Mouse (Mus musculus): ENCODE results near the gene Ccr4.

The Ccr4 gene

DNA sequence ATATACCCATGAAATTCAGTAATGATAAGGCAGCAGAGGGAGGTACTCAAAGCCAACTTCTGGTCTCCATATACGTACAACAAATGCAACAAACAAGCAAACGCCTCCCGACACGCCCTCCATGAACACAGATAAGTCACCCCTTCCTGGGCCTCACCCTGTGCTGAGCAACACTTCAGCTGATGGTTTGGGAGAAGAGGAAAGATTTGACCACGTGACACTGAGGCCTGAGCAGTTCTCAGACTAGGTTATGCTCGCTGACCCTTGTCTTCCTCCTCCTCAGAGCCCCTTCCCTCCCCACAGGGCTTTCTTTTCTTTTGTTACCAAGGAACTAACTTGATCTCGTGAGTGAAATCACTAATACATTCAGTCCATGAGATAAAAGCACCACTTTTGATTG, 37.8 kb downstream of the Ccr4 start:
- DNase-seq = no peak

DNA sequence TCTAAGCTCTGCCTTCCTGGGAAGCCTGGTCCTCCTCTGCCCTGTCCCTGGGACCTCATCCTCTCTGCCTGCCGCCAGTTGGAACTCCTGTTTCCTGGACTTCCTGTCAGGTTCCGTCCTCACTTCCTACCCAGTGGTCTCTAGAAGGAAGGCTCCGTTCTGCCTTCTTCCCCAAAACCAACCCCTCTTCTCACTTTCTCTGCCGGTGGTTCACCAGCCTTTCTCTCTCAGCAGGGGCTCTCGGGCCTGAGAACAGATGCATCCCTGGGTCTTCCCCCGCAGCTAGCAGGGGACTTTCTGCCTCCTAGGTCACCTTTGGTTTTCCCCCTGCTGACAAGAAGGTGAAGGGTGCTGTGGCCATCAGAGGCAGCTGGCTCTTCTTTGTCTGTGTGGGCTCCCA, 39.3 kb downstream of the Ccr4 start:
- DNase-seq = no peak

DNA sequence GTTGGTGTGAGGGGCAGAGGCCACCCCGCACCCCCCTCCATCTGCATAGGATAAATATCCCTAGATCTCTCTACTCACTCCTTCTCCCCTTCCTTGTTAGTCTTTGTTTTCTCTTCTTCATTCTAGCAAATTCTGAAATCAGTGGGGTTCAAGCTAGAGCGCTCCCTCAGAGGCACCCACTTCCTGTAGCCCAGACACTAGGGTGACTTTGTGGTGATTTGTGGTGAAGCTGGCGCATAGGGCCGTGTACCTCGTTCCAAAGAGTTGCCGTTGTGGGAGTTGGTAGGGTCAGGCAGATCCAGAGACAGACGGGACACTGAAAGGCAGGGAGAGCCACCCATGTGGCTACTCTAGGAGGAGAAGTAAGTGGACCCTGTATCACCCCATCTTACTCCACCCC, 42.1 kb downstream of the Ccr4 start:
- no peak for DNase-seq

DNA sequence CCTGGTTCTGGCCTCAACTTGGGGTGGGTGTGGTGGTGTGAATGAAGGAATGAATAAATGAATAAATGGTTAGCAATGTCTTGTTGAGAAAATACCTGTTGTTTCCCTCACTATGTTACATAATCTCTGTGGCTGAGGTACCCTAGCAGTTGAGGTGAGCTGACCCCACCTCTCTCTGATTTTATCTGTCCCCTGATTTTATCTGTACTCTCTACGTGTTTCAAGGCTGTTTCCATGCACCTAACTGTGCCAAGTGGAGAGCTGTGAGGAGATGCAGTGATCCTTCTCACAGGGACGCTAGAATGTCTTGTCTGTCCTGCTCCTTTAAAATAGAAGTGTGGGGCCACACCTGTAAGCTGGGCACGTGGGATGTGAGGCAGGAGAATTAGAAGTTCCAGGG, 46.3 kb downstream of the Ccr4 start:
- DNase-seq = no peak

DNA sequence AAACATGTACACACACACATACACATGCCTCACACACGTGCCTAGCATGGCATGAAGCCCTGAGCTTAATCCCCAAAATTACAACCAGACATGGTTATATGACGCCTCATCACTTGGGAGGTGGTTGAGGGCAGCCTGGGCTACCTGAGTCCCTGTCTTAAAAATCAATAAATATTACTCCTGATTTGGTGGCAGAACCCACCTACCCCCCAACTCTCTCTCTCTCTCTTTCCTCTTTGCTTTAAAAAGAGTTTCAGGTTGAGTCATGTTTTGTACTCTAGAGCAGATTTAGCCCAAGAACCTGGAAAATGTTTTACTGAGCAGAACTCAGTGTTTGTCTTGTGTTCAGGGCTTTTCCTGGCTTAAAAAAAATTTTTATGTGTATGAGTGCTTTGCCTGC, 49.3 kb downstream of the Ccr4 start:
- no peak for DNase-seq

DNA sequence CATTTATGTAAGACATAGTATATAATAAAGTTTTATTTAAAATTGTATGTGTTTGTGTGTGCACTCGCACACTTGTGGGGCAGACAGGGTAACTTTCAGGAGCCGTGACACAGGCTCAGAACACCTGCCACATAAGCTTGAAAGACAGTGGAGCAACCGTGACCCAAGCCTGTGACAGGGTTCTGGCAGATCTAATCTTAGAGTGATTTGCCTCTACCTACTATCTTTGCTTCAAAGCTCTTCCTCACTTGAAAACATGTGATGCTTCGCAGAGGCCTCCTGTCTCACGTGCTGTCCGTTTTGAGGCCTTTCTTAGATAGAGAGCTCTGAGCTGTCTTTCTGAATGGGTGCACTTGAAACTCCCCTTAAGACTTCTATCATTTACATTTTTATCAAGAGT, 52.3 kb downstream of the Ccr4 start:
- DNase-seq = no peak

DNA sequence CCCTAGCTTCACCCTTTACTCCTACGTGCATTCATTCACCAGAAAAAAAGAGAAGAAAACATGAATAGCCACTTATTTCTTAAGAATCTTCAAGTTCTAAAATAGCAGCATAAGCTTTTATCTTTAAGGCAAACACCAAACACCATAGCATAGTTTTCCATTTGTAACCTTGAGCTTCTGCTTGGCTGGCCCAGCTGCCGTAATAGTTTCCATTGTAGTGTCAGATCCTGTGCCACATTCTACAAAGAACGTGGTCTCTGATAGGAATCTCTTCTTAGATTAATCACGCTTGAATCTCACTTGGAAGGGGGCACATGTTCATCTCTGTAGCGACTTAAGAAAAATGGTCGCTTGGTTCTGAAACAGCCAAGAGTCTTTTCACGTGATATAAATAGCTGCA, 53.1 kb downstream of the Ccr4 start:
- no peak for DNase-seq

DNA sequence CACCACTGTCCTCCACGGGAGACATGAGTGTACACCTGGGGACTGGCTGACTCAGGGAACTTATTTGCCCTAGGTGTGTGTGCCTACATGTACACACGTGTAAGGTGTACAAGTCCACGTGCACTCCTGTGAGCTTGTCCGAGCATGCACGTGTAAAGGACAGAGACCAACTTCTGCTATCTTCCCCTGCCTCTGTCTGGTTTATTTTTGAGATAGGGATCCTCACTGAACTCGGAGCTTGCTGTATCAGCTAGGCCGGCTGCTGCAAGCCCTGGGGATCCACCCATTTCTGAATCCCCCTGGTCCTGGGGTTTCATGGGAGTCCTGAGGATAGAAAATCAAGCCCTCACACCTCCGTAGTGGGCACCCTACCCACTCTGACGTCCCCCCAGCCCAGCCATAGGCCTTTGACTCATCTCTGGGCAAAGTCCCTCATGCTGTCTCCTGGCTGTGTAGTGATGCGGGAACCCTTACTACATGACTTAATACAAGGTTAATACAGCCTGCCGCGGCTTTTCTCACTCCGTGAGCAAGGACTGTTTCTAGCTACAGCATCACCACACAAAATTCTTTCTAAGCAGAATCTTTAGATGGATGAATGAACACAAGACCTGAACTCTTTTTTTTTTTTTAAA, 55.5 kb downstream of the Ccr4 start:
- DNase-seq = no peak

DNA sequence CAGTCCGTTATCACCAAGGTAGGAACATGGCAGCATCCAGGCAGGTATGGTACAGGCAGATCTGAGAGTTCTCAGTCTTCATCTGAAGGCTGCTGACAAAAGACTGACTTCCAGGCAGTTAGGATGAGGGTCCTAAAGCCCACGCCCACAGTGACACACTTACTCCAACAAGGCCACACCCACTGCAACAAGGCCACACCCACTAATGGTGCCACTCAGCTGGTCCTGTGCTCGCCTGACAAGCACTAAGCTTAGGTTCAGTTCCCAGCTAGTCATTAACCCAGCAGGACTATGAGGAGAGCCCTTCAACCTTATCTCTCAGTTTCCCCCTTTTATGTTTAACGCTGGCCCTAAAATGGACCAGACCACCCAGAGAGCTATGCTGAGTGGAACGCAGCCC, 56.0 kb downstream of the Ccr4 start:
- no peak for DNase-seq

DNA sequence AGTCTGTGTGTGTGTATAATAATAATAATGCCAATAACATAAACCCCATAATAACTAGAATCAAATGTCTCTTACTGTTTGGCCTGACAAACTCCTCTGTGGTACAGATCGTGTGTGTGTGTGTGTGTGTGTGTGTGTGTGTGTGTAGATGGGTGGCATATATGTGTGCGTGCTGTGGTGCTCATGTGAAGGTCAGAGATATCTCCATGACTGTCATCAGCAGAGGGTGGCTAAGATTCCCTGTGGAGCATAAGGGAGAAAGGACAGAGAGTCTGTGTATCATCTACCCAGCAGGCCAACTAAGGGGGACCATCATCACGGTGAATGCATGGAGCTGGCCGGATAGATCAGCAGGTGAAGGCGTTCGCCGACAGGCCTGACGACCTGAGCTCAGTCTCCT, 57.8 kb downstream of the Ccr4 start:
- DNase-seq = no peak

DNA sequence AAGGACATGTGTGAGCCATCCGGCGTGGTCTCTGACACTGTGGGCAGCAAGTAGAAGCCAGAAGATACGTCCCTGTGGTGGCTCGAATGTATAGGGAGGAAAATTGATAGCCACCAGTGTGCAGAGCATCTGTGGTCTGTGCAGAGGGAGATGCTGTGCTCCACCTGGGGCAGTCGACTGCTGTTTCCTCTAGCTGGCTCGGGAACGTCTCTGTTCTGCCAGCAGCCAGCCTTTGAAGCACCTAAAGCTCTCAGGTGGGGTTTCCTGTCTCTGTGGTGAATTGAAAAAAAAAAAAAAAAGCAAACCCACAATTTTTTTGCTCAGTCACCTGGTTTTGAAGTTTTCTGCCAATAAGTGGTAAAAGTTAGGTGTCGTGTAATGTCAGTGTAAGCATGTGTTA, 61.4 kb downstream of the Ccr4 start:
- DNase-seq = no peak

DNA sequence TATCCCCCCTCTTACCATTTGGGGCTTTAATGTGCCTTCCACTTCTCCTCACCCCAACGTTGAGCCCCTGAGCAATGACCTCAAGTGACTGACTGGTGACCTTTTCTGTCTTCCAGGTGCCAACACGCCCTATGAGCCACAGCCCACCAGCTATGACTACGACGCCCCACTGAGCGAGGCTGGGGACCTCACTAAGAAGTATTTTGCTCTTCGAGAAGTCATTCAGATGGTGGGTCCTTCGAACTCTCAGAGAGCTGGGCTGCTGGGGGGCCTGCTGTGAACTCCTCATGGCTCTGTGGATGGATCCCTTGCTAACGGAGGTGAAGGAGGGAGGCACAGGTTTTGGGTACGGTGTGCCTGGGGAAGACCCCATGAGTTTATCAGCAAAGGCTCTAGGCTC, 61.8 kb downstream of the Ccr4 start:
- DNase-seq = no peak

DNA sequence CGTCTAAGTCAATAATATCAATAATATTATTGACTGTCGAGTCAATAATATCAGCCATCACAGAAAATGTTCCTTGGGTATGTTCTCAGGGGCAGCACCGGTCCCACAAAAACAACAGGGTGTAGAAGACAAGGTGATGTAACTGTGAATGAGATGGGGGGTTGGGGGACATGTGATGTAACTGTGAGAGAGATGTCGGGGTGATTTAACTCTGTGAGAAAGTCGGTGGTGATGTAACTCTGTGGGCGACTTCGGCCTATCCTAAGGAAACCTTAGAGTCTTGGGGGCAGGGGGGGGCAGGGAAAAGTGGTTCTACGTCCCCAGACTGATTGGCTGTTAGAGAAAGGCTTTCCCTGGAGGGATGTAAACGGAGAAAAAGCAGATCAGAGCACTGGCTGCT, 62.5 kb downstream of the Ccr4 start:
- DNase-seq = no peak

DNA sequence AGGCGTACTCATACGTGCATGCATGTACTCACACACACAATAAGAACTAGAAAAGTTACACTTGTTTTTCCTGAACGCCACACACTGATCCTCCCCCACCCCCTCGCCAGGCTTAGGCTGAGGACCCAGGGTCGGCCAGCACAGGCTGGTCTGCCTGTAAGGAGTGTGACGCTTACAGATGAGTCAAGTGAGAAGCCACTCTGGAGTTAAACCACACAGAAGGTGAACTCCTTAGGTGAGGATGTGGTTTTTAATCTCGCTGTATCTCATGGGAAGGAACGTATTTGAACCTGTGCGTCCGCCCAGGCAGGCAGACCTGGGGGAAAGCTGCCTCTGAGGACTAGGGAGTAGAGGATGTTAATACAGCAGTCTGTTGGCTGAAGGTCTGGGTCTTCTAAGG, 64.2 kb downstream of the Ccr4 start:
- no peak for DNase-seq

All from kidney, adult 11 months (tissue).